Mouse (Mus musculus): ENCODE results near the gene Sgcg.

Sgcg gene

GRCm38 (mm10) chr14:61258352-61258751, at the start of gene Sgcg:
TSS of gene Sgcg (minus strand) at chr14:61258490.
- DNase-seq: no peak

DNA sequence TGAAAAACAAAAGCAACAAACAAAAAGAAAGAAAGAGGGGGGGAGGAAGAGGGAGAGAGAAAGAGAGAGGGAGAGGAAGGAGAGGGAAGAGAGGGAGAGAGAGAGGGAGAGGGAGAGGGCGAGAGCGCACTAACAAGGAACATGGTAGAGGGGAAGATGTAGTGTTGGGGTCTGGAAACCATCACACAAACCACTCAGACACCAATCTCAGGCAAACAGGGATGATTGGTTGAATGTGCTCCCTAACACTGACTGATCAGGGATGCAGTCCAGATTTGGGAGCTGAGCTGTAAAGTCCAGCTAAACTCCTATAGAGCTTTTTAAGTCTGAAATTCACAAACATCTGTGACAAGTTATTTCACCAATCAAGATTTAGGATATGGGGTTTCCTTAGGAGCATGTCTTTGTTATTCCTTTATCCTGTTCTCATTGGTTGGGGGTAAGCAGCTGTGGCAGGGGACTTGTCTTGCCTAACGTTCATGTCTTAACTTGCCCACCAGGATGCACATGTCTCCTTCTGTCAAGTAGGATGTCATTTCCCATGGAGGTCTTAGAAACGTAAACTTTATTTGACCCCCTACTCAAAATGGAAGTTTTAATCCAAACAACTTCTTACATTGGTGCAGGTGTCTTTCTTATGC, 45.8 kb upstream of the Sgcg start:
- no peak for DNase-seq

- DNase-seq: no peak
Observed at GRCm38 (mm10) chr14:61302428-61302827, 44.1 kb upstream of the Sgcg start.

DNA sequence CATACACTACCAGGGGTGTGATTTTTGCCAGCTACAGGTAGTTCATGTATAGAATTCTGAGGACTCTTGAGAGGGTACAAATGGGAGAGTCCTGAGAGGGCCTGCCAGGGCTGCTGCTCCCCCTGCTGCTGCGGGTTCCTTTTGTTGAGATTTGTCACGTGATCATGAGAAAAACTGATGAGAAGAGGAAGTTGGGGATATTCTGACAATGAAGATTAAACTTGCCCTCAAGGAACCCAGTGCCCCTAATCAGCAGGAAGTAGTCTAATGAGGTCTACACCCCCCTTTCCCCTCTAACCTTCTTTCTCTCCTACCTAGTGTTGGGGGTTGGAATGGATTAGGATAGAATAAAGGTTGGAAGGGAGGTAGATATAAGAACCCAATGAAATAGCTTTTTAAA, 43.0 kb upstream of the Sgcg start:
- no peak for DNase-seq

DNA sequence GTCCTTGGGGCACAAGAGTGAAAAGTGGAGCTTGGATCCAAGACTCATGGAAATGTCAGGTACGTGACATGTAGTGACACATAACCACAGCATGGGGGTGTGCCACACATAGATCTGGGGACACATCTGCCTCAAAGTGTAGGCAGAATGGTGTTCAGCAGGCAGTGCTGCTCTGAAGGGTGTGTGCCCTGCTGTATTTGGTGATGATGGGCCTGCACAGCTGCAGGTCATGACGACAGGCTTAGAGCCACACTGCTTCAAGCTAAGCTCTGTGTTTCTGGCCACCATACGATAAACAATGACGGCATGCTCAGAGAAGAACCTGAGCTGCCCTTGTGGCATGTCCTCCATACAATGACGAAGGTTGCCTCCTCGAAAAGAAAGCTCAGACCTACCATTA, 41.5 kb upstream of the Sgcg start:
- no peak for DNase-seq

- DNase-seq: peak; percentile 61
Observed at GRCm38 (mm10) chr14:61294738-61295079, 36.4 kb upstream of the Sgcg start.

GRCm38 (mm10) chr14:61293884-61294737, 35.8 kb upstream of the Sgcg start:
- peak; percentile 57 for DNase-seq

- no peak for DNase-seq
Observed at GRCm38 (mm10) chr14:61290664-61291063, 32.4 kb upstream of the Sgcg start.

- no peak for DNase-seq
Observed at GRCm38 (mm10) chr14:61288606-61289286, 30.5 kb upstream of the Sgcg start.

- DNase-seq: no peak
Observed at GRCm38 (mm10) chr14:61278676-61279300, 20.5 kb upstream of the Sgcg start.

DNA sequence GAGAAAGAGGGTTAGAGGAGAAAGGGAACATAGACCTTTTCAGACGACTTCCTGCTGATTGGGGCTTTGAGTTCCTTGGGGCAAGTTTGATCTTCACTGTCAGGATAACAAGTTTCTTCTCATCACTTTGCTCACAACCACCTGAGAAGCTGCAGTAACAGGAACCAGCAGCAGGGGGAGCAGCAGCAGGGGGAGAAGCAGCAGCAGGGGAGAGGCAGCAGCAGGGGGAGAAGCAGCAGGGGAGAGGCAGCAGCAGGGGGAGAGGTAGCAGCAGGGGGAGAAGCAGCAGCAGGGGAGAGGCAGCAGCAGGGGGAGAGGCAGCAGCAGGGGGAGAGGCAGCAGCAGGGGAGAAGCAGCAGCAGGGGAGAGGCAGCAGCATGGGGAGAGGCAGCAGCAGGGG, 19.0 kb upstream of the Sgcg start:
- peak; percentile 48 for DNase-seq

GRCm38 (mm10) chr14:61274414-61275198, 16.3 kb upstream of the Sgcg start:
- DNase-seq: no peak

- DNase-seq: no peak
Observed at GRCm38 (mm10) chr14:61267908-61268475, 9.7 kb upstream of the Sgcg start.

DNA sequence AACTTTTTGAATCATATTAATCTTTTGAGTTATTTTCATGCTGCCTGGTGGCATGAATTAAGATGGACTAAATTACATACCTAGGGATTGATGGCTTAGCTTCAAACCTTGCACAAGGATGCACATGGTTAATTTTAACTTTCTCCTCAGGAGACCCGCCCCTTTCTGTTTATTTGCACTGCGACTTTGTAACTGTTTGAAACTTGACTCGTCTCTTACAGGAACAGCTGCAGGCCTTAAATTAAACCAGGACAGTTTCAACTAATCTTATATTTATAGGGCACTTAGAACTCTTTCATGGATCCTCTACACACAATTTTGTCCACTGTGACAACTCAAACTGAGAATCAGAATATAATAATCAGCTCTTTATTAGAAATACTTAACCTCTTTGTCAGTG, 794 bp upstream of the Sgcg start:
- DNase-seq: no peak

GRCm38 (mm10) chr14:61252596-61253388, 5.5 kb downstream of the Sgcg start:
- DNase-seq: no peak

DNA sequence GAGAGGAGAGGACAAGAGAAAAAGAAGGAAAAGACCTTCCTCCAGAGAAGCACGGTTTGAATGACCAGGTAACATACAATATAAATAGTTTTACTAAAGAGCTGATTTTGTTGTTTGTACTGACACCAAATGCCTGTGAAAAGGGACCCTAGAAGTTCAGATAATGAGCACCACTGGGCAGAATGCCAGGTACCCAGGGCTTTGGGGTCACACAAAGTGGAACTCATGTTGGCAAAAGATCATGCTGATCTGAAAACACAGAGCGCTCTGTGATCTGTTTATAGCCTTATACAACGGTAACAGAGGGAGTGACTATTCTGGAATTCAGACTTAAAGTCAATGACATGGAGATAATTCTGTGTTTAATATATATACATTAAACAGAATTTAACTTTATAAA, 11.8 kb downstream of the Sgcg start:
- DNase-seq: no peak

DNA sequence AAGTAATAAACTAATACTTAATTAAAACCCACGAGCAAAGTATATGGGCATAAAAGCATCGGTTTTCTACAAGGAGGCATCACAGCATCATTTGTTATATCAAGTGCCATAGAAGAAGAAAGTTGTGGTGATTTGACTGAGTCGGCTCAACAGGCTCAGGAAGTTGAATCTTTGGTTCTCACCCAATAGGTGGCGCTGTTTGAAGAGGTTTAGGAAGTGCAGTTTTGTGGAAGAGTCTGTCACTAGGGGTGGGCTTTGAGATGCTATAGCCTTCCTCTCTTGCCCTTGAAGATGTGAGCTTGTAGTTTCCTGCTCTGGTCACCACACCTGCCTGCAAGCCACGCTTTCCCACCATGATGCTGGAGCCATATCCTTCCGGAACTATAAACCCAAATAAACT, 15.7 kb downstream of the Sgcg start:
- DNase-seq: no peak

GRCm38 (mm10) chr14:61238751-61239150, 19.5 kb downstream of the Sgcg start:
- peak; percentile 29 for DNase-seq

- DNase-seq: no peak
Observed at GRCm38 (mm10) chr14:61237101-61237654, 21.1 kb downstream of the Sgcg start.

DNA sequence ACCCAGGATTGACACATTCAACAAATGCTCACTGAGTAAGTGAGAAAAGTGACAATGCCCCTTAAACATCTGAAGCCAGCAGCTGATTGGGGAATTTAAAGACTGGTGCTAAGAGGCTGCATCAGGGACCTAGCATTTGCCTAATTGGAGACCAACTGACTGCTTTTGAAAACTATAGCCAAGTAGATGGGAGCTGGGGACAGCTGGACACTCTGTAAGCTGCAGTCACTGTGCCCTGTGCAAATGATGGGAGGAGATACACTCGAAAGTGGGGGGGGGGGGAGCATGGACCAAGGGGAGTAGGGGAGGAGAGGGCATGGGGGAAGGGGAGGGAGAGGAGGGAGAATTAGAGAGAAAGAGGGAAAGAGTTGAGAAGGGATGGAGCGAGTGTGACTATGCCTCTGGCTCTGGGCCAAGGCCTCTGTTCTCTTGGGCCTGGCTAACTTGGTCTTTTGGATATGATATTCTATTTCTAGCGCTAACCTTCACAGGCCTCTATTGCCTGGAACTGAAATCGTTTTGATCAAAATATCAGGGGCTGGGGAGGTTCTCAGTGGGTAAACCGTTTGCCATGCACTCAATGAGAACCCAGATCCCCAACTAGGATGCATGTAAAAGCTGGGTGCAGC, 22.3 kb downstream of the Sgcg start:
- DNase-seq: no peak

Measured in right cerebral cortex, postnatal 14 days (tissue).